Mouse (Mus musculus): Measurements from ENCODE around the gene Tph2.

Tph2 gene

DNA sequence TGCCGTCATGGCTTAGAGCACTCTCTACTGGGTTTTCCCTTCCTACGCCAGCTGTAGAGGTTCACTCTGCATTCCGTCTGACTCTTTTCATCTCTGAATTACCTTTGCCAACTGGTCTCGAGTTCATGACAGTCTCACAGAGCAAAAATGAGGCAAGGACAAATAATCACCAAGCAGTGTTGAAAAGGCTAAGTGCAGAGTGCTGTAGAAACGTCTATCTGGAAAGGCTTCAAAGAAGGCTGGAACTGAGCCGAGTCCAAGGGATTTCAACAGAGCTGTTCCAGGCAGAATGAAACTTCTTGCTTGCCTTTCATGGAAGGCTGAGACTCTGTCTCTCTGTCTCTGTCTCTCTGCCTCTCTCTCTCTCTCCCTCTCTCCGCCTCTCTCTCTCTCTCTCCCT, 47.8 kb downstream of the Tph2 start:
- DNase-seq, result no peak

DNA sequence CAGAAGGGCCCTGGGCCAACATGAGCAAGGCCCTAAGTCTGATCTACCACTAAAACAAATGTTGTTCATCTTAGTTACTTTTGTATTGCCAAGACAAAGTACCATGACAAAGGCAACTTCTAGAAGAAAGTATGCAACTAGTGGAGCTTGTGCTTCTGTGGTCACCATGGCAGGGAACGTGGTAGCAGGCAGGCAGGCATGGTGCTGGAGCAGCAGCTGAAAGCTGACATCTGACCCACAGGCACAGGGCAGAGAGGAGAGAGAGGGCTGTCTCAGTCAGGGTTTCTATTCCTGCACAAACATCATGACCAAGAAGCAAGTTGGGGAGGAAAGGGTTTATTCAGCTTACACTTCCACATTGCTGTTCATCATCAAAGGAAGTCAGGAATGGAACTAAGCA, 56.9 kb downstream of the Tph2 start:
- DNase-seq, result no peak

DNA sequence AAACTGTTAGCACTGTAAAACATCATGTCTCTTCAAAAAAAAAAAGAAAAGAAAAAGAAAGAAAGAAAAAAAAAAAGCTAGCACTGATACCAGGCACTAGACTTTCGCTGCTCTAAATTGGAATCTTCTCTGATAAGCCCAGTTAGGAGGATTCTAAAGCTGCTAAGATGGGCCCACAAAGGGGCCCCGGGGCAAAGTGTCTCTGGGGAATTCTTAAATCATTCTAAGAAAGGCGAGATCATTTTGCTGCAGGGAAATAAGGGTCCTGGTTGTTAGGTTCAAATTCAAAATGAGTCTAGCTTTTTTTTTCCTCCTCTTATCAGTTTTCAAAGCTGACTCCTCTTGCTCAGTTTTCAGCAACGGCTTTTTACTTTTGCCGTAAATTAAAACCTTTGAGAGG, 59.3 kb downstream of the Tph2 start:
- no peak for DNase-seq

DNA sequence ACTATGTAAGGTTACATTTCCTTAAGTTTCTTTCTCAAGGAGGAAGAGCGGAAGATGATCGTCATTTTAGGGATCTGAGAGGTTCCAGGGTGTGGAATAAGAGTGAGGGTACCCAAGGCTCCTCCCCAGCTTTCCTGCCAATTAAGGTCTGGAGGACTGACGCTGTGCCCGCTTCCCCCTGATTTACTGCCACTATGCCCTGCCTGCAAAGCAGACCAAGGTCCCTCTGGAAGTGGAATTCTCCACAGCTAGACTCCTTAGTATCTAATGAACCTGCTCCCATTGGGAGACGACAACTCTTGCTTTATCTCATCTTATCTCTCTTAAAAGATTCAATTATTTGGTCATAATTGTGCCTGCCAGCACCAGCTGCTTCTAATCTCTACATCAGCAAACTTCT, 59.8 kb downstream of the Tph2 start:
- DNase-seq, result no peak

DNA sequence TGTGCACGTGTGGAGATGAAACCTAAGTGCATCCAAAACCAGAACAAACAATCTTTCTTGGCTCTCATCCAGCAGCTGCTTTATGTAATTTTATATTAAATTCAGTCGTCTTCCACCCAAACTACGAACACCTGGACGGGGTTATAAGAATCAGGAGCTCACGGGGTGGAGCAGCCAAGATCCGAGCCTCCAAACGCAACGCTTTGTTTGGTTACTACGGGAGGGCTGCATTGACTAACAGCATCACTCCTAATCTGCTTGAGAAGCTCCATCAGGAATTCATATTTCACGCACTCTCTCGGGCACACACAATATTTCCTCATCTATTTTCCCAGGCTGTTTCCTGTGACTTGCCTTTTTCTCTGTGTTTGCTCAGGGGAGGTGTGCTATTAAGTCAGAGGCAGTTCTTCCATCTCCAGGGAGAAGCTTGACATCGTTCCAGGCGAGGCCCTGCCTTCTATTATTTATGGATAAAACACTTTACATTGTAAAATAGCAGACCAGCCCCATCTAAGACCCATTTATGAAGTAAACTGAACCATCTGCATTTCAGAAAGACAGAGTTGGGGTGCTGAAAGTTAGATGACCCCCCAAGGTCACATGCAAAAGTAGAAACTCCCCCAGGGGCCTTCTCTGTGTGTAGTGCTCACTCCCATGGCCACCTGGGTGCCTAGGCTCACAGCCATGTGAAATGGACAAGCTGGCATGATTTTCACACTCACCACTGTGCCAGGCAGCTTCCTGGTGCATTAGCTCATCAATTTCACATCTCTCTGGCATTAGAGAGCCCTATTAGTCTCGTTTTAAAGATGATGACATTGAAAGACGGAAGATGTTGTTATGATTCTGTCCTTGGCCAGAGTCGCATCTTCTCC, 76.9 kb downstream of the Tph2 start:
- no peak for DNase-seq

DNA sequence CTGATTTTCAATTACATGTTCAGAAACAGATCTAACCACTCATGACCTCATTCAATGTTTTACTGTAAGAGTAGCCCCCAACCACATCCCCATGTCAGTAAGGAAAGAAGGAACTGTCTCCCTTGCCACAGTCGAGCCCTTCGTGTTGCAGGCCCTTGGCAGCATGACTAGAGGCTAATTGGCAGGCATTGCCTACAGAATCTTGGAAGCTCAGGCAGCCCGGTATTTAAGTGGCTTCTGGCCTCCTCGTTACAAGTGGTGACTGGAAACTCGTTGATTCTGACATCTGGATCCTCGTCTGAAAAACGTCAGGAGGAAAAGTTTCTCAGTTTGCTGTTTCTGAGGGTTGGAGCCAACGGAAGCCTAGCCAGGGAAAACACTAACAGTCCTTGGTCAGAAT, 80.6 kb downstream of the Tph2 start:
- no peak for DNase-seq

DNA sequence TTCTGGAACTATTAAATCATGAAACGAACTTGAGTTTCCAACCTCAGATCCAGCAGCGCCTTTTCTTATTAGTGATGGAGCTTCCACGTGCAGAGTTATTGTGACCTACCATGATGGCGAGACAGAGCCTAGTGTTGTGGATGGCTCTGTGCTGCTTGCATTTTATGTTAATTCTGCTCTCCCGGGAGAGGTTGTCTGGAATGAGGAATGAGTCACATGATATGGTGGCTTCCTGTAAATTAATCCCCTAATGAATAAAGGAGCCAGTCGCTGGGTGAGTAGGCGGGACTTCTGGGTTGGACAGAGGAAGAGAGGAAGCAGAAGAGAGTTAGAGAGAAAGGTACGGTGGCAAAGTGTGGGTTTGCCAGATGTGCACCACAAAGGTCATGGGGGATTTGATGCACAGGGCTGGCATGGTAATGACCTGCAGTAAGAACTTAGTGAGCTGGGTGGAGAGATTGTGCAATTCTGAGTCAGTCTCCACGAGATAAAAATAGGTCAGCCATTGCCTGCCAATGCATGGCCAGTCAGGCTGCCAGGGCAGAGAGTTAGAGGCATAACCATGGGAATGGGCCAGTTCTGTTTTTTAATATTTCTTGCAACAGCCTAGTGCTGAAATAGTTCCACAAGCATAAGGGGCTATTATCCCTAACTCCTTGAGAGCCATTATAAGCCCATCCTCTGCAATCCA, 84.8 kb downstream of the Tph2 start:
- DNase-seq, result no peak

DNA sequence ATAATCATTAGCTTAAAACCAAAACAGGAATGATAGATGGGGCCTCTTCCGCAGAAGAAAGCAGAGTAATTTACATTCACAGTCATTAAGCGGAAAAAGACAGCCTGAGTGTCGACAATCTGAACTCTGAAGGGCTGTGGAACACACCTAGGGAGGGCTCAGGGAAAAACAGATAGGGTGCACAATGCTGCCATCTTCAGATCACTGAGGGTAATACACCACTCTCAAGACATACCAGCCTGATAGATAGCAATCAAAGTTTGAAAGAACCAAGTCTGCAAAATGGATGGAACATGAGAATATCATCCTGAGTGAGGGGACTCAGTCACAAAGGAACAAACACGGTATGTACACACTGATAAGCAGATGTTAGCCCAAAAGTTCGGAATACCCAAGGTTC, 87.7 kb downstream of the Tph2 start:
- peak in 1 of 2 experiments; percentile 8 for DNase-seq

DNA sequence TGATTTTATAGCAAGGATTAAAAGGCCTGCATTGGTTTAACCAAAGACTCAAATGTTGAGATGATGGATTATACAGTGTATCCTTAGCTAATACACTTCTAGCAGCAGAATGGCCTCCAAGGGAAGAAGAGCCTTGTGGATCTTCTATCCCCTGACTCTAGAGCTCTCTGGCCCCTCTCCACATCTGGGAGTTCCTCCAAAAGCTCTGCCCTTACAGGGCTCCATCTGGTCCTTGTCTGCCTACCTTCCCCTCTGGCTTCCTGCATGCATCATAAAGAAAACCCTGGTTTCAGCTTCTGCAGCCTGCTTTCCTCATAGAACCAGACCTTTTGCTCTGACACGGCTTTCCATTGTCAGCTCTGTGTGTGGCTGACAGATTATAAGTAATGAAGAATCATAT, 88.6 kb downstream of the Tph2 start:
- DNase-seq, result no peak

DNA sequence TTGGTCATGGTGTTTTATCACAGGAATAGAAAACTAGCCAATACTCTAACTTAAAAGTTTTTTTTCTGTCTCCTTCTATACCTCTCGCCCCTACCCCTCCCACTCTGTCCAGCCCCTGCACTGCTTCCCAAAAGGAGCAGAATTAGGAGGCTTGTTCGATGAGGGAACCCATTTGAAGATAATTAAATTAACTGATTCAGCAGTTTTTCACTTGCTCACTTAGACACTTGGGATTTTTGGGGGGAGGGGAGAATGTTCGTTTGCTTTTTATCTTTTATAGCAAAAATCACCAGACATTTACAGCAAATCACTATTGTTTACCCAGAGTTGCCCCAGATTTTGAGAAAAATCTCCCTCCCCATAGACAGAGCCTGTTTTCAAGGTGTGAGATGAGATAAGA, 106.6 kb downstream of the Tph2 start:
- no peak for DNase-seq

DNA sequence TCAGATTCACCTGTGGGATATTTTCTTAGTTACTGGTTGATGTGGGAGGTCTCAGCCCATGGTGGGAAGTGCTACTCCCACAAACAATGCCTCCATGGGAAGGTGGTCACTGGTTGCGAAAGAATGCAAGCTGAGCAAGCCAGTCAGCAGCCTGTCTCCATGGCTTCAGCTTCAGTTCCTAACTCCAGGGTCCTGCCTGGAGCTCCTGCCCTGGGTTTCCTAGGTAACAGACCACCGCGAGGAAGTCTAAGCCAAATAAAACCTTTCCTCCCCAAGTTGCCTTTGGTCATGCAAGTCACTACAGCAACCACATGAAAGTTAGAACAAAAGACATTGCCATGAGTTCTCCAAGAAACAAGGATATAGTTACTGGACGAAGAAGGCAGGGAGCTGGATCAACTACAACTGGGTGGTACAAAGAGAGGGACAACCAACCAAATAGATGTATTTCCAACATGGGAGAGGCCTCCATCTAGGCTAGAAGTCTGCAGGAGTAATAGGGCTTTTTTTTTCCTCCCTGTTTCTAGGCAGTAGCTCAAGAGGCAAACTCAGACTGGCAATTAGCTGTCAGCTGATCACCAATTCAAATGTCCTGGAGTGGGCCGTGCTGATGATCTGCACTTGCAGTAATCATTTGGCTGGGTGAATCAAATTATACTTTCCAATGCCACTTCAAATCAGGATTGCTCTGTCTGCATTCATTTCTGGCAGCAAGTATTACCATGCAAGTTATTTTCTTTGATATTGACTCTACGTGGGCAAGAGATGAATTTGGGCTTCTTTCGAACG, 115.5 kb downstream of the Tph2 start:
- no peak for DNase-seq

DNA sequence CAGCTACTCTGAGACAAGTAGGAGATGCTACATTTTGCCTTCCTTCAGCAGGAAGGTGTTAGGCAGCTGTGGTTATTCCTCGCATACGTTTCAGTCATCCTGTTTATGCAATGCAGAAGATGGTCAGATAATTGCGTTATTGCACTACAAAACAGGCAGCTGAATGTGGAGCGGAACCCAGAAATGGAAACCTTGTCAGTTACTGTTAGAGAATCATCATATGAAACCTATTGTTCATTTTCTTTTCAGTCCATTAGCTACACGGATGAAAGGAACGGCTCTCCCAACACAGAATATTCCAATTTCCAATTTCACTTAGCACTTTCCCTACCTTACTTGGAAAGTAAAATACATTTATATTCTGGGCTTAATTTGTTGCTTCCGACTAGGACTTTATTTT, 120.9 kb downstream of the Tph2 start:
- no peak for DNase-seq

DNA sequence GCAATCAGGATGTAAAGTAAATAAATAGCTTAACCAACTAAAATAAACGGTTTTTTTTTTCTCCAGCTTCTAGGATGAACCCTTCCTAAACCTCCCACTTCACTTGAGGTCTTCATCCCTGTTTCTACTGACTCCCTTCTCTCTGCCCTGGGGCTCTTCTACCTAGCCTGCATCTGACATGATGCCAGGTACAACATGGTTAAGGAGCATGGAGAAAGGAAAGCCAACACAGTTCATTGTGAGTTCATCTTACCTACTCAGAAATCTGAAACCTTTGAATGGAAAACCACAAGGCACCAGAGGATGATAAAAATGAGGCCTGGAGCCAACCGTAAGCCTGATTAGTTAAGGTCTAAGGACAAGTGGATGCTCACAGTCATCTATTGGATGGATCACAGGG, 123.3 kb downstream of the Tph2 start:
- DNase-seq, result no peak

DNA sequence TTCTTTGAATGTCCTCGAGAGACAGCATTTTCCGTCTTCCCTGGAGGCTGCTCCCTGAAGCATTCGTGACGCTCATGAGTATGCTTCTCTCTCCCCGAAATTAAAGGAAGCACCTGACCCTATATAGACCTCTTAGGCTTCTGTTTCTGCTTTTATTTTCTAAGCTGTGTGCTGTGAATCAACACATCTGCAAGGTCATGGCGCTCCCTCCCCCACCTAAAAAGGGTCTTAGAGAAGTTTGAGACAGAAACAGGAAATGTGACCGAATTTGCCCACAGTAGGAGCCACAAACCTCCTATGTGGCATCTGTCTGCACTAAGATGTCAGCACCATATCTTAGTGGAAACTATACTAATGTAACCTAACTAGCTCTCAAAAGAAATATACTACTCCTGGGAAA, 124.1 kb downstream of the Tph2 start:
- DNase-seq, result no peak

DNA sequence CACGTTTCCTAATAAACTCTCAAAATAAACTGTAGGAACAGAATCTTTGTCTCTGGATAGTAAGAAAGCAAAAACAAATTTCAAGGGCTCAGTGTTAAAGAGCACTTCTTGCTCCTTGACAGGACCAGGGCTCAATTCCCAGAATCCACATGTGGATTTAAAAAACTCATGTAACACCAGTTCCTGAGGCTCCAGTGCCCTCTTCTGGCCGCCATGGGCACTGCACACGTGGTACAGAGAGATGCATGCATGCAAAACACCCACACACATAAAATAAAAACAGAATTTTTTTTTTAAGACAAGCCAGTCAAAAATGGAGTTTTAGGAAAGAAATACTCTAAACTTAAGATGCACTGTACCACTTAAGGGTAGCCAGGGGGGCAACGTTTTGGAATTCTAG, 133.2 kb downstream of the Tph2 start:
- DNase-seq, result no peak

DNA sequence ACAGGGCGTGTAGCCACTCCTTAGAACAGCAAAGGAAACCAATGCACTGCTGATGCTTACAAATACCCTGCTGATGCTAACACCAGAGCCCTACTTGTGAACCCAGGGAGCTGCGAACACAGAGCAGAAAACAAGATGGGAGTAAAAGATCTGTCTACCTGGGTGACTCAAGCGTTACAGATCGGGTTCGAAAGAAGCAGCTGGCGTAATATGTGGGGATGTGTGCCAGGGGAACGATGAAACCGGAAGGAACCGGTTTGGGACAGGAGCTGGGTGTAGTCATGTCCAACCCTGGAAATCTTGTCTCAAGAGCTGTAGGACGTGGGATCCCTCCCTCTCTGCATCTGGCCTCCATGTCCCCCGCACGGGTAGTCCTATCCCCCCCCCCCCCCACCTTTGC, 134.1 kb downstream of the Tph2 start:
- DNase-seq, result no peak

DNA sequence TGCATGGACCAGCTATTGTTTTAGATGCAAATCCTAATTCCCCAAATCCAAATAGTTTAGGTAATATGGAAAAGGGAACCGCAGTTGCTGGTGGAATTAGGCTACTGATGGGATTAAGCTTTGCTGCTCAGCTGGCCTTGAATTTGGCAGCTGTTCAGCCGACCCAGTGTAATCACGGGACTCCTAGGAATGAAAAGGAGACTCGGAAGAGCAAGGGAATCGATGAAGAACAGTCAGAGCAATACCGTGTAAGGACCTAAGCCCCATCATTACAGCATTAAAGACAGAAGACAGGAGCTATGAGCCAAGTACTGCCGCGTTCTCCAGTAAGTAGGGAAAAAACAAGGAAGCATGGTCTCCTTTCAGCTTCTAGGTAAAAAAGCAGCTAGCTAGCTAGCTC, 134.6 kb downstream of the Tph2 start:
- no peak for DNase-seq

DNA sequence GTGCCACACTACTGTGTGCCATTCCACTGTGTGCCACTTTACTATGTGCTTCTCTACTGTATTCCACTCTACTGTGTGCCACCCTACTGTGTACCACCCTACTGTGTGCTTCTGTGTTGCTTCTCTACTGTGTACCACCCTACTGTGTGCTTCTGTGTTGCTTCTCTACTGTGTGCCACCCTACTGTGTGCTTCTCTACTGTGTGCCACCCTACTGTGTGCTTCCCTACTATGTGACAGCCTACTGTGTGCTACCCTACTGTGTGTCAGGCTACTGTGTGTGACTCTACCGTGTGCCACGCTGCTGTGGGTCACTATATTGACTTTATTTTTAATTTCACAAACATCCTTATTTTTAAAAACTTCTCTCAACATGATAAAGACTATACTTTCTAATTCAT, 136.3 kb downstream of the Tph2 start:
- no peak for DNase-seq

DNA sequence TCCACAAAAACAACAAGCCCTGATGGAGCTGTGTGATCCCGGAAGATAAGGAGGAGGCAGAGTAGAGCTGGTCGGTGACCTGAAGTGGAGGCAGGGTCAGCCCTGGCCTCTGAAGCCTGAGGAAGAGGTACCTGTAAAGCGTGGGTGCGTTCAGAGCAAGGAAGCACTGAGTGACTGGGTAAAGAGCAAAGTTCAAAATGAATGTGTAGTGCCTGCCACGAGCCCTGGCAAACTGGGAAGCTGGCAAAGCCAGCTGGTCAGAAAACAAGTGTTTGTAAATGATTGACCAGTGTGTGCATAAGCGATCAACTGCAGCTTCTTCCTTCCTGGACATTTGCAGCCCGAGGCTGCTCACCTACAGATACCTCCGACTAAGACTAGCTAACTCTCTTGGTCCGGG, 149.1 kb downstream of the Tph2 start:
- DNase-seq, result no peak

Measured in lung, adult 18-20 months (tissue).